Mouse (Mus musculus) forebrain, embryonic 12.5 days (tissue): ENCODE data around the gene Plekhh3. TPM values are rescaled to one million over a fixed set of nuclear protein-coding genes. Genes with fewer than 3 reads are reported as not detected.
A peak's percentile ranks its signal among the peaks of the same experiment; 100 is the strongest.

ENCODE experiments used
- ATAC-seq: fragments of 200-750 bp; cut with Nextera tagmentation; 2 replicates; pipeline ENCODE4 v1.8.0; 2017; ENCODE audit warnings: moderate TSS enrichment; ENCODE audit not compliant: low FRiP score
- H3K27ac ChIP-seq: fragments of 300-500 bp; sonication (generic); 2 replicates; pipeline ENCODE4 v1.5.1; 2016; ENCODE audit warnings: mild to moderate bottlenecking
- H3K27me3 ChIP-seq: fragments of 300-500 bp; sonication (generic); 2 replicates; pipeline ENCODE4 v1.6.1; 2016; ENCODE audit warnings: mild to moderate bottlenecking
- H3K36me3 ChIP-seq: fragments of 300-500 bp; sonication (generic); replicated peaks from 2 replicates; pipeline ENCODE4 v1.6.1; 2016; ENCODE audit warnings: mild to moderate bottlenecking
- H3K4me1 ChIP-seq: fragments of 300-500 bp; sonication (generic); 2 replicates; pipeline ENCODE4 v1.6.1; 2016
- H3K4me2 ChIP-seq: fragments of 300-500 bp; sonication (generic); 2 replicates; pipeline ENCODE4 v1.6.1; 2016; ENCODE audit warnings: mild to moderate bottlenecking, moderate library complexity
- H3K4me3 ChIP-seq: fragments of 300-500 bp; sonication (generic); replicated peaks from 2 replicates; pipeline ENCODE4 v1.5.1; 2016; ENCODE audit warnings: mild to moderate bottlenecking
- H3K9ac ChIP-seq: fragments of 300-500 bp; sonication (generic); 2 replicates; pipeline ENCODE4 v1.6.1; 2016; ENCODE audit warnings: mild to moderate bottlenecking
- H3K9me3 ChIP-seq: fragments of 300-500 bp; sonication (generic); 2 replicates; pipeline ENCODE4 v1.6.1; 2016
- WGBS: fragments of 180-500 bp; shearing (Covaris S2); methylation state at CpG from one replicate; pipeline ENCODE4 v1.1.7; 2016; 5-methylcytosine and 5-hydroxymethylcytosine counted together
- polyA plus RNA-seq: library from polyadenylated mRNA; unstranded; fragments of >200 nt; fragmentation: Nextera tagmentation; extraction: Ambion mirVana; gene quantifications from 2 replicates; pipeline ENCODE4 v1.2.1, GENCODE M21; 2016

Gene Plekhh3
- 9.2 and 9.6 TPM in 2 replicates for polyA plus RNA-seq

DNA sequence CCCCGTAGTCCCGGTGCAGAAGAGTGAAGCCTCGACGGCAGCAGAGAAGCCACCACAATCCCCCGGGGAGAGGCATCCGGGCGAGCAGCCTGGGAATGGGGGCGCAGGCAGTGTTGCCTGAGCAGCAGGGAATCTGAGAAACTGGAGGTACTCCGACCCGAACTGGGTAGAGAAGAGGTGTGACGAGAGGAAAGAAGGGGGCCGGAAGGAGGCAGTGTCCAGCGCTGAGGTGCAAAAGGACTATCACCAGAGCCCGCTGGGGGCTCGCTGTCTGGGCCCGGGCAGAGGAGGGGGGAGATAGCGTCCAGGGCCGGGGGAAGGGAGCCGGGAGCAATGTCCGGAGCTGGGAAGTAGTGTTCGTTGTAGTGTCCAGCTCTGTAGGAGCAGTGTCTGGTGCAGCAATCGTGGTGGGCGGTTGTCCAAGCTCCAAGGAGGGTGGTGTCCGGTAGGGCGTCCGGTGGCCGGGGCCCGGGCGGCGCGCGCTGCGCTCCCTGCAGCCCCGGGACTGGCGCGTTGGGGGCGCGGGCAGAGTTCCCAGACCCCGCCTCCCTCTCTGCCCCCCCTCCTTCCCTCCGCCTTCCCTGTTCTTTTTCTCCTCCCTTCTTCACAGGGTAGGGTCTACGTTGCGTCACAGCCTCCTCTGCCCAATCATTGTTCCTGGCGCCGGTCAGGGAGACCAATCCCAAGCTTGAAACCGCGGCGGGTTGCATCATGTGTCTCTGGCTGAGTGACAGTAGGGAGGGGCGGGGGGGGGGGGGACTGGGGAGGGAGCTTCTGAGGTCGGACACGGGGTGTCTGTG, at the start of gene Plekhh3:
Plekhh3 (minus strand) TSS at position 541 of the 800 bp plus-strand sequence.
- peak within 1 kb of the TSS; percentile 78 for H3K27ac ChIP-seq
- peak; percentile 96 for ATAC-seq
- peak within 1 kb of the TSS; percentile 89 for H3K4me2 ChIP-seq
- H3K27me3 ChIP-seq, result peaks cover 79% of the 10 kb centered on the region
- WGBS, result under 1% methylated on average over 49 of the region's 50 CpGs
- H3K9me3 ChIP-seq, result no peaks in the 10 kb centered on the region
- peaks cover 17% of the 10 kb centered on the region for H3K36me3 ChIP-seq
- H3K9ac ChIP-seq, result peak within 1 kb of the TSS; percentile 74
- H3K4me3 ChIP-seq, result peak within 1 kb of the TSS; percentile 67
- peaks cover 68% of the 10 kb centered on the region for H3K4me1 ChIP-seq

DNA sequence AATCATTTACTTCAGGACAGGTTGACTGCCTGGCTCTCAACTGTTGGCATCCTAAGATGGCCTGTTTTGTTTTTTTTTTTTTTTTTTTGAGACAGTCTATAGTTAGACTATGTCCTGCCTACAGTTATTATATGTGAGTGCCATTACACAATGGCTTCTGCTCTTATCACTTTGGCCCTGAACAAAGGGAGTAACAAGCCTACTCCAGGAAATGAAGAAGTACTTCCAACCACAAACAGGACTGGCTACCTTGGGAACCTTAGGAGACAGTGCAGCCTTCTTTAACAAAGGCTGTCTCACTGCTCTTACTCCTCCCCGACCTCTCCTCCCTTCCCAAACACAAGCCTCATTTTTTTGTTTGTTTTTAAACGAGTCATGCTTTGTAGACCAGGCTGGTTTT, 49.7 kb upstream of the Plekhh3 start:
- no peak overlapping the region for H3K9ac ChIP-seq
- no peak overlapping the region for H3K27ac ChIP-seq
- no peaks in the 10 kb centered on the region for H3K9me3 ChIP-seq
- peaks cover 7% of the 10 kb centered on the region; the same call in 1 of the 2 replicates for H3K4me1 ChIP-seq
- no peak overlapping the region for H3K4me2 ChIP-seq
- no peaks in the 10 kb centered on the region for H3K36me3 ChIP-seq
- WGBS, result 65% methylated on average over 2 of the region's 2 CpGs
- no peak for ATAC-seq
- peaks cover 4% of the 10 kb centered on the region; the same call in 1 of the 2 replicates for H3K27me3 ChIP-seq
- no peak overlapping the region for H3K4me3 ChIP-seq

DNA sequence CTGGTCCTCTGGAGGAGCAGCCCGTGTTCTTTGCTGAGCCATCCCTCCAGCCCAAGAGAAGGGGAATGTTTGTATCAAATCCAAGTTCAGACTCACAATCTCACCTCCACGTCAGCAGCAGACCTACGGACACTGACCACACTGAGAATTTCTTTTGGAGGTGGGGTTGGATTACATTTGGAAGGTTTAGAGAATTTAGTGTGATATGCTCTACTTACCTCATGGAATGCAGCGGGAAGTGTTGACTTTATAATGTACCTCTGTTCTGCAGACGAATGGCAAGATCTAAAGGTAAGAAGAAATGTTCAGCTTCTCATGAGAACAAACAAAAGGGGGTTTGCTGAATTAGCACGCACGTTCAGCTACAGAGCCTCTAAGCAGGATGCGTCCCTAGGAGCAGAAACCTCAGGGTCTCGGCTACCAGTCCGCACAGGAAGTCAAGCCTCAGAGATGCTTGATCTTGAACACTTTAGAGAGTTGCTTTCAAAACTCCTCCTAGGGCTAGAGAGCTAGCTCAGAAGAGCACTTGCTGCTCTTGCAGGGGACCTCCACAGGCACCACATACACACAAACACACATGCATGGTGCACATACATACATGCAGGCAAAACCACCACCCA, 47.4 kb upstream of the Plekhh3 start:
- Histone ChIP-seq H3K27me3 (no peaks in the 10 kb centered on the region), H3K9ac (no peak overlapping the region), H3K4me1 (no peaks in the 10 kb centered on the region), H3K36me3 (no peaks in the 10 kb centered on the region), H3K9me3 (no peaks in the 10 kb centered on the region), H3K27ac (no peak overlapping the region), H3K4me3 (no peak overlapping the region), H3K4me2 (no peak overlapping the region)
- ATAC-seq, result no peak
- 84% methylated on average over 10 of the region's 10 CpGs for WGBS

DNA sequence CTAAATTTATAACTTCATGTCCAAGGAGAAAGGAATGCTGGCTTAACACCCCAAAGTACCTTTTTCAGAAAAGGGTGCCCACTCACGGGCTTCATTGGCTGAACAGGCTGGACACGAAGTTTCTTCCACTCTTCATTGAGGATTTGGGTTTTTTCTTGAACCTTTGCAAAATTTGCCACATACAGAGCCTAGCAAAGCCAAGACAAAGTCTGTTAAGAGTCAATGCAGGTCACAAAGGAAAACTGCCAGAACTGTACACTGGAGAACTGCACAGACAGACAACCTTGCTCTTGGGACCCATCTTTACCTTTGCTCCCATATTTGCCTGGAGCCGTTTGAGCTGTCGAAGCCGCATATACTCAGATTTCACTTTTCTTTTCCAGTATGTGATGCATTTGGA, 45.8 kb upstream of the Plekhh3 start:
- Histone ChIP-seq H3K36me3 (no peaks in the 10 kb centered on the region), H3K4me1 (no peaks in the 10 kb centered on the region), H3K4me2 (no peak overlapping the region), H3K9me3 (no peaks in the 10 kb centered on the region), H3K4me3 (no peak overlapping the region), H3K27ac (no peak overlapping the region), H3K27me3 (no peaks in the 10 kb centered on the region), H3K9ac (no peak overlapping the region)
- no peak for ATAC-seq
- 91% methylated on average over 5 of the region's 5 CpGs for WGBS

DNA sequence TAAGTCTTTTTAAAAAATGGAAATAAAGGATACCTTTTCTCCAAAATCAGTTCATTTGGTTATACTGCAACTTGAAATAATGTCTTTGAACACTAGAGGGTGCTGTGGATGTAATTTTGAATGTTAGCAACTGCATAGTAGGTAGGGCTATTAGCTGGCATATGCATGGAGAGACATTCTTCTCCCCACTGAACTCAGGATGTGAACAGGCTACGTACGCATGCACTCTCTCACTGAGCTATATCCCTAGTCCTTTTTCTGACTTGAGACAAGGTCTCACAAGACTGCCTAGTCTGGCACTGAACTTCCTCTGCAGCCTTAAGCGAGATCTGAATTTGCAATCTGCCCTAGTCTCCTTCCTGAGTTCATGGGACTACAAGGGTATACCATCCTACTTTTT, 40.8 kb upstream of the Plekhh3 start:
- H3K27me3 ChIP-seq, result no peaks in the 10 kb centered on the region
- H3K36me3 ChIP-seq, result 0 out of 2 replicates have a peak, but pooled peaks cover 6% of the 10 kb centered on the region
- H3K9me3 ChIP-seq, result no peaks in the 10 kb centered on the region
- no peak for ATAC-seq
- no peak overlapping the region for H3K4me3 ChIP-seq
- 46% methylated on average over 3 of the region's 3 CpGs for WGBS
- H3K4me1 ChIP-seq, result no peaks in the 10 kb centered on the region
- H3K9ac ChIP-seq, result no peak overlapping the region
- H3K27ac ChIP-seq, result no peak overlapping the region
- H3K4me2 ChIP-seq, result no peak overlapping the region

DNA sequence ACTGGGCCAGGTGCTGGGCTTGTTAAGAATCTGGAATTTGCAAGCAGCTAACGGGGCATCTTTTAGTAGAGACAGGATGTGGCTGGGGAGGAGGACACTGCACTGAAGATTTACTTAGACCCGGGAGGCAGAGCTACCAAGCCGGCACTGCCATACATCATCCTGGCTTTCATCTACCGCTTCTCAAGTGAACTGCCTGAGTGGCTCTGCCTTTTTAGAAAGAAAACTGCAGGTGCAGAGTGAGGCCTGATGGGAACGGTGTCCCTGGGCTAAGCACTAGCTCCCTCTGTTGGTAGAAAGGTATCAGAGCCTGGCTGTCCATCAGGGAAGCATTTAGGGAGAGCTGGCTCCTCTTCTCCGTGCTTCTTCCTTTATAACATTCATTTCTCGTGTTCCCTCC, 29.8 kb upstream of the Plekhh3 start:
- Histone ChIP-seq H3K27ac (no peak overlapping the region), H3K9me3 (no peaks in the 10 kb centered on the region), H3K4me3 (no peak overlapping the region), H3K9ac (no peak overlapping the region), H3K4me1 (0 out of 2 replicates have a peak, but pooled peaks cover 4% of the 10 kb centered on the region), H3K27me3 (no peaks in the 10 kb centered on the region), H3K4me2 (no peak overlapping the region), H3K36me3 (peaks cover 9% of the 10 kb centered on the region)
- 24% methylated on average over 7 of the region's 7 CpGs for WGBS
- ATAC-seq, result no peak

DNA sequence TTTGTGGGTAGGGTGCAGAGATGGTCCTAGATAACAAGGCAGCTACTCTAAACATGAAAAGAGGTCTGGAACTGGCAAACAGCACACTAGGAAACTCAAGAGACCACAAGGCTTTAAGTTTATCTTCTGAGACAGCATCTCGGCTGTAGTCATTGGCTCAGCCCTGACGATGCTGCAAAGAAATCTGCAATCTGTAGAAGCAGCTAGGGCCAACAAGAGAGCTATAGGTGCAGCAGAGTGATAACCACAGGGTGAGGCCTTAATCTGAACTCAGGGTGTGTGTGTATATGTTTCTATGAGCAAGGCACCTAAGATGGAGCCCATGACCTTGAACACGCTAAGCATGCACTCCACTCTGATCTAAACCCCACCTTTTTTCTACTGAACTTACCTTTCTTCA, 28.4 kb upstream of the Plekhh3 start:
- Histone ChIP-seq H3K9ac (no peak overlapping the region), H3K27me3 (no peaks in the 10 kb centered on the region), H3K36me3 (peaks cover 9% of the 10 kb centered on the region), H3K4me1 (0 out of 2 replicates have a peak, but pooled peaks cover 4% of the 10 kb centered on the region), H3K4me3 (no peak overlapping the region), H3K9me3 (no peaks in the 10 kb centered on the region), H3K4me2 (no peak overlapping the region), H3K27ac (no peak overlapping the region)
- 92% methylated on average over 3 of the region's 3 CpGs for WGBS
- ATAC-seq, result no peak

DNA sequence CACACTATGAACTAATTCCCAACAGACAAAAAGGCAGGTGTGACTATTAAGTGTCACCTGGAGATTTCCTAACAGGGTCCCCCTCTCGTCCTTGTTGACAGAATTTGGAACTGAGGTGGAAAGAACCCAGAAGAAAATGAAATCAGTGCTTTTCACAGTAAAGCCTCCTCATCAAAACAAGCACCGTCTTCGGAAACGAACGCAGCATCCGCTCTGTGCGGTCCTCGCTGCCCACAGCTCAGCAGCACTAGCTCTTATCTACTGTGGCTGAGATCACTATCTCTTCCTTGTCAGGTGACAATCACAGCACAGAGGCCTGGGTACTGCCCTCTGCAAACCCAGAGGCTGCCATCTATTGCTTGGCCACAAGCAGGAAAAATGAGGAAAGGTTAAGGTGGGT, 25.0 kb upstream of the Plekhh3 start:
- Histone ChIP-seq H3K36me3 (no peaks in the 10 kb centered on the region; the same call in 1 of the 2 replicates), H3K4me1 (peaks cover 8% of the 10 kb centered on the region; the same call in 1 of the 2 replicates), H3K27me3 (no peaks in the 10 kb centered on the region), H3K27ac (no peak overlapping the region), H3K4me2 (no peak overlapping the region), H3K9ac (no peak overlapping the region), H3K4me3 (no peak overlapping the region), H3K9me3 (no peaks in the 10 kb centered on the region)
- no peak for ATAC-seq
- 93% methylated on average over 8 of the region's 8 CpGs for WGBS

DNA sequence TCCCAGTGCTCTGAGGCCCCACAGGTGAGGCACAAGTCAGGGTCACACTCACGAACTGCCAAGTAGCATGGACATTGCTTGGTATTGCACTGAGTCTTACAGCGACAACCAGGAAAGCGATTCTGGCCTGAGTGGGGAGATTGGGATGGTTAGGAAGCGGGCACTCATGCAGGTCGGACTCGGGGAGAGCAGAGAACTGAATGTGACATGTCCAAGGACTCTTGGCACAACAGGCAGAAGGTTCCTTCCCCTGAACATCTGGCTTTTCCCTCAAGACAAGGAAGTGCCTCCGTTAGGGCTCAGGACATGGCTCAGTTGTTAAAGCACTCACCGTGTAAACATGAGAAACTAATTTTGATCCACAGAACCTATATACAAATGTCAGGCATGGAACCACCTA, 24.4 kb upstream of the Plekhh3 start:
- Histone ChIP-seq H3K4me3 (no peak overlapping the region), H3K27me3 (no peaks in the 10 kb centered on the region), H3K27ac (no peak overlapping the region), H3K4me1 (peaks cover 6% of the 10 kb centered on the region; the same call in 1 of the 2 replicates), H3K9me3 (no peaks in the 10 kb centered on the region), H3K36me3 (no peaks in the 10 kb centered on the region; the same call in 1 of the 2 replicates), H3K9ac (no peak overlapping the region), H3K4me2 (no peak overlapping the region)
- no peak for ATAC-seq
- 87% methylated on average over 8 of the region's 8 CpGs for WGBS

DNA sequence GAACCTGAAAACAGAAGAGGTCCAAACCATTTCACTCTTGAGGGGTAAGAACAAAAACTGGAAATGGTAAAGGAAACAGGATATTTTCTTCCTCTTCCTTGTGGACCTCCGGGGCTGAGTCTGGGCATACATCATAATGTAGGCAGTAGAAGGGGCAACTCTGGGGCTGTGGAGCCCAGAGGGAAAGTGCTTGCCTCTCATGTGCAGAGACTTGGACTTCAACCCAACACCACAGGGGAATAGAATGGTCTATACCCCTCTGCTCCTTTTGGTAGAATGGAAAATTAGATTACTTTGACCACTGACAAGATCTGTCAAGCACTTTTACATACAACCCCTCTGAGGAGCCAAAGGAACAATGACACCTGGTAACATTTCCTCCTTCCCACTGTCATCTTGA, 23.9 kb upstream of the Plekhh3 start:
- Histone ChIP-seq H3K9ac (no peak overlapping the region), H3K36me3 (no peaks in the 10 kb centered on the region; the same call in 1 of the 2 replicates), H3K4me3 (no peak overlapping the region), H3K4me1 (peaks cover 11% of the 10 kb centered on the region), H3K27ac (no peak overlapping the region), H3K9me3 (no peaks in the 10 kb centered on the region), H3K4me2 (no peak overlapping the region), H3K27me3 (no peaks in the 10 kb centered on the region)
- ATAC-seq, result no peak
- WGBS, result 100% methylated on average over 1 of the region's 1 CpGs

DNA sequence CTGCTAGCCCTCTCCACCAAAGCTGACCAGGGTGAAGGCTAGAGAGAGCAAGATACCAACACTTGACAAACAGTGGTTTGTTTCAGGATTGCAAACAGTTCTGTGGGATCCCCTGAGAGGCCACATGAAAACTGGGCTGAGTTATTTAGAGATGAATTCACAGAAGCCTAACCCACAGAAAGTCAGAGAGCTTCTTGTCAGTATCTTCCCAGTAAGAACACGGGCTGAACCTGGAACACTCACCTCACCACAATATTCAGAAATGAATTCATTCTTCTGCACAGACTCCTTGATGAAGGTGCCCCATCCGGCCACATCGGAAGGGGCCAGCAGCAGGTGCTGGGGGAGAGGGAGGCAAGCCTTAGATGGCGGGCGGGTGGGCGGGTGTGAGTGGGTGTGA, 23.5 kb upstream of the Plekhh3 start:
- no peaks in the 10 kb centered on the region for H3K27me3 ChIP-seq
- H3K27ac ChIP-seq, result no peak overlapping the region
- no peak overlapping the region for H3K4me3 ChIP-seq
- no peak overlapping the region for H3K4me2 ChIP-seq
- ATAC-seq, result no peak
- WGBS, result 90% methylated on average over 6 of the region's 6 CpGs
- H3K4me1 ChIP-seq, result peaks cover 16% of the 10 kb centered on the region
- no peak overlapping the region for H3K9ac ChIP-seq
- H3K9me3 ChIP-seq, result no peaks in the 10 kb centered on the region
- no peaks in the 10 kb centered on the region; the same call in 1 of the 2 replicates for H3K36me3 ChIP-seq

DNA sequence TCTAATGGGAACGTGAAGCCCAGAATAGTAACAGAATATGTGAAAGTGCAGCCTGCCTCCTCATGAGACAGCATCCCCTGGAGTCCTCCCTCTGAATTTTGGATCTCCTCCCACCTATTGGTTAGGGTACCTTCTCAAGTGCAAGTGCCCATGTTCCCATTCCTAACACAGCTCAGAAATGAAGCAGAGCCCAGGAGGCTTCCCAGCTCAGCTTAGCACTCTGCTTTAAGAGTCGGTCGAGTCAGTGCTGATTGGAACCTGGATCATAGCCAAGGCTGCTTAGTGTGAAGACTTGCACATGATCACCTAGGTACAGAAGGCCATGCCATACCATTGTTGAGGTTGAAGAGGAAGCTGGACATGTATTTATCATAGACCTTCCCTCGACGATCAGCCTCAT, 23.0 kb upstream of the Plekhh3 start:
- Histone ChIP-seq H3K4me1 (peaks cover 20% of the 10 kb centered on the region), H3K36me3 (no peaks in the 10 kb centered on the region; the same call in 1 of the 2 replicates), H3K9ac (no peak overlapping the region), H3K27me3 (no peaks in the 10 kb centered on the region), H3K27ac (no peak overlapping the region), H3K4me3 (no peak overlapping the region), H3K9me3 (no peaks in the 10 kb centered on the region), H3K4me2 (no peak overlapping the region)
- no peak for ATAC-seq
- WGBS, result 83% methylated on average over 5 of the region's 5 CpGs
